Mouse (Mus musculus) MEL (cell line): ENCODE measurements at regions not wholly inside any gene's neighbourhood (a gene's known extent, or its start where the extent isn't known, plus 50 kb on each side); places are given as distances from the start of the nearest gene placed in this dataset.

Experiments used
- DNase-seq: peaks from one replicate; pipeline ENCODE4 v3.0.0; 2011; ENCODE audit warnings: low read depth, low spot score
- H3K27ac ChIP-seq: 2 replicates; pipeline ENCODE4 v1.5.1; 2012; ENCODE audit warnings: low read depth, mild to moderate bottlenecking, control low read depth, low read length, moderate library complexity; ENCODE audit not compliant: control insufficient read depth
- H3K27me3 ChIP-seq, 2 experiments: fragments of 150-350 bp in 1 of 2; sonication (generic) in 1 of 2; 2 replicates each; pipeline ENCODE4 v1.6.1; 2012; ENCODE audit warnings: low read length in 2 of 2, mild to moderate bottlenecking in 2 of 2, improper control_type of control experiment in 1 of 2, moderate library complexity in 1 of 2; ENCODE audit not compliant: insufficient read depth in 2 of 2, control insufficient read depth in 1 of 2
- H3K36me3 ChIP-seq, 2 experiments: 2 replicates each; pipeline ENCODE4 v1.6.1; 2012 to 2014; ENCODE audit warnings: low read length in 2 of 2, improper control_type of control experiment in 1 of 2, inconsistent platforms in 1 of 2, mild to moderate bottlenecking in 1 of 2; ENCODE audit not compliant: insufficient read depth in 2 of 2, control insufficient read depth in 1 of 2
- H3K4me1 ChIP-seq, 2 experiments: fragments of 150-350 bp in 1 of 2; sonication (generic) in 1 of 2; 2 replicates each; pipeline ENCODE4 v1.6.1; 2012; ENCODE audit warnings: low read length in 2 of 2, improper control_type of control experiment in 1 of 2, mild to moderate bottlenecking in 1 of 2; ENCODE audit not compliant: insufficient read depth in 2 of 2, control insufficient read depth in 1 of 2
- H3K4me3 ChIP-seq, 2 experiments: fragments of 150-350 bp in 1 of 2; sonication (generic) in 1 of 2; 2 replicates each; pipeline ENCODE4 v1.5.1; 2012; ENCODE audit warnings: low read depth in 2 of 2, low read length in 2 of 2, mild to moderate bottlenecking in 2 of 2, moderate library complexity in 2 of 2, control low read depth in 1 of 2, improper control_type of control experiment in 1 of 2; ENCODE audit not compliant: control insufficient read depth in 1 of 2, insufficient read depth in 1 of 2
- H3K79me2 ChIP-seq: 2 replicates; pipeline ENCODE4 v1.6.1; 2012; ENCODE audit warnings: mild to moderate bottlenecking, low read length, moderate library complexity; ENCODE audit not compliant: control insufficient read depth, poor library complexity, insufficient read depth
- H3K9ac ChIP-seq: 2 replicates; pipeline ENCODE4 v1.6.1; 2012; ENCODE audit warnings: low read depth, mild to moderate bottlenecking, control low read depth, low read length, moderate library complexity; ENCODE audit not compliant: control insufficient read depth, poor library complexity, severe bottlenecking
- H3K9me3 ChIP-seq: fragments of 150-350 bp; sonication (generic); replicated peaks from 2 replicates; pipeline ENCODE4 v1.6.1; 2012; ENCODE audit warnings: mild to moderate bottlenecking, low read length, improper control_type of control experiment, moderate library complexity; ENCODE audit not compliant: insufficient read depth
- CHD1 ChIP-seq: IDR thresholded peaks from 2 replicates; pipeline ENCODE4 v1.6.1; 2012; ENCODE audit warnings: low read depth, mild to moderate bottlenecking, inconsistent platforms, low read length, improper control_type of control experiment
- CTCF ChIP-seq, 3 experiments: IDR thresholded peaks in 2 of 3; conservative IDR thresholded peaks in 1 of 3; 2 replicates each; pipeline ENCODE4 v1.5.1; 2011 to 2012; ENCODE audit warnings: low read length in 3 of 3, low read depth in 2 of 3, mild to moderate bottlenecking in 2 of 3, improper control_type of control experiment in 1 of 3, inconsistent platforms in 1 of 3, mixed read lengths in 1 of 3, moderate library complexity in 1 of 3; ENCODE audit not compliant: control insufficient read depth in 1 of 3, insufficient read depth in 1 of 3, poor library complexity in 1 of 3, severe bottlenecking in 1 of 3
- E2F4 ChIP-seq: IDR thresholded peaks from 2 replicates; pipeline ENCODE4 v1.6.1; 2011; ENCODE audit warnings: low read depth, low read length, improper control_type of control experiment, borderline replicate concordance
- HCFC1 ChIP-seq: IDR thresholded peaks from 2 replicates; pipeline ENCODE4 v1.6.1; 2012; ENCODE audit warnings: low read depth, mild to moderate bottlenecking, inconsistent platforms, low read length, improper control_type of control experiment, moderate library complexity
- KAT2A ChIP-seq: conservative IDR thresholded peaks from 2 replicates; pipeline ENCODE4 v1.6.1; 2012; ENCODE audit warnings: low read depth, low read length, improper control_type of control experiment, inconsistent platforms
- MAX ChIP-seq: IDR thresholded peaks from 2 replicates; pipeline ENCODE4 v1.6.1; 2011; ENCODE audit warnings: low read length, improper control_type of control experiment
- MEF2A ChIP-seq: IDR thresholded peaks from 2 replicates; pipeline ENCODE4 v1.6.1; 2014; ENCODE audit warnings: low read depth, mild to moderate bottlenecking, inconsistent platforms, low read length, improper control_type of control experiment; ENCODE audit not compliant: poor library complexity, insufficient replicate concordance, severe bottlenecking; ENCODE audit errors: extremely low read depth
- MXI1 ChIP-seq: IDR thresholded peaks from 2 replicates; pipeline ENCODE4 v1.6.1; 2011; ENCODE audit warnings: mild to moderate bottlenecking, low read depth, low read length, improper control_type of control experiment
- MYC ChIP-seq: IDR thresholded peaks from 2 replicates; pipeline ENCODE4 v1.6.1; 2011; ENCODE audit warnings: low read depth, mild to moderate bottlenecking, low read length, improper control_type of control experiment, moderate library complexity
- NELFE ChIP-seq: IDR thresholded peaks from 2 replicates; pipeline ENCODE4 v1.6.1; 2011; ENCODE audit warnings: low read depth, low read length, improper control_type of control experiment
- NRF1 ChIP-seq: IDR thresholded peaks from 2 replicates; pipeline ENCODE4 v1.6.1; 2014; ENCODE audit warnings: low read depth, mild to moderate bottlenecking, inconsistent platforms, low read length, improper control_type of control experiment, moderate library complexity; ENCODE audit not compliant: poor library complexity, insufficient read depth, severe bottlenecking
- RCOR1 ChIP-seq: IDR thresholded peaks from 2 replicates; pipeline ENCODE4 v1.6.1; 2012; ENCODE audit warnings: low read depth, mild to moderate bottlenecking, inconsistent platforms, low read length, improper control_type of control experiment
- SIN3A ChIP-seq: IDR thresholded peaks from 2 replicates; pipeline ENCODE4 v1.6.1; 2012; ENCODE audit warnings: low read length, improper control_type of control experiment, inconsistent platforms
- SMC3 ChIP-seq: IDR thresholded peaks from 2 replicates; pipeline ENCODE4 v1.6.1; 2011; ENCODE audit warnings: low read depth, low read length, improper control_type of control experiment
- UBTF ChIP-seq: IDR thresholded peaks from 2 replicates; pipeline ENCODE4 v1.6.1; 2012; ENCODE audit warnings: low read depth, mild to moderate bottlenecking, inconsistent platforms, low read length, improper control_type of control experiment, moderate library complexity, borderline replicate concordance; ENCODE audit not compliant: insufficient read depth
- USF1 ChIP-seq: IDR thresholded peaks from 2 replicates; pipeline ENCODE4 v1.6.1; 2014; ENCODE audit warnings: low read depth, mild to moderate bottlenecking, inconsistent platforms, low read length, improper control_type of control experiment, moderate library complexity
- ZMIZ1 ChIP-seq: IDR thresholded peaks from 2 replicates; pipeline ENCODE4 v1.6.1; 2012; ENCODE audit warnings: low read depth, mild to moderate bottlenecking, inconsistent platforms, low read length, improper control_type of control experiment, moderate library complexity
- ZNF384 ChIP-seq: IDR thresholded peaks from 2 replicates; pipeline ENCODE4 v1.6.1; 2012; ENCODE audit warnings: low read depth, mild to moderate bottlenecking, inconsistent platforms, low read length, improper control_type of control experiment

DNA sequence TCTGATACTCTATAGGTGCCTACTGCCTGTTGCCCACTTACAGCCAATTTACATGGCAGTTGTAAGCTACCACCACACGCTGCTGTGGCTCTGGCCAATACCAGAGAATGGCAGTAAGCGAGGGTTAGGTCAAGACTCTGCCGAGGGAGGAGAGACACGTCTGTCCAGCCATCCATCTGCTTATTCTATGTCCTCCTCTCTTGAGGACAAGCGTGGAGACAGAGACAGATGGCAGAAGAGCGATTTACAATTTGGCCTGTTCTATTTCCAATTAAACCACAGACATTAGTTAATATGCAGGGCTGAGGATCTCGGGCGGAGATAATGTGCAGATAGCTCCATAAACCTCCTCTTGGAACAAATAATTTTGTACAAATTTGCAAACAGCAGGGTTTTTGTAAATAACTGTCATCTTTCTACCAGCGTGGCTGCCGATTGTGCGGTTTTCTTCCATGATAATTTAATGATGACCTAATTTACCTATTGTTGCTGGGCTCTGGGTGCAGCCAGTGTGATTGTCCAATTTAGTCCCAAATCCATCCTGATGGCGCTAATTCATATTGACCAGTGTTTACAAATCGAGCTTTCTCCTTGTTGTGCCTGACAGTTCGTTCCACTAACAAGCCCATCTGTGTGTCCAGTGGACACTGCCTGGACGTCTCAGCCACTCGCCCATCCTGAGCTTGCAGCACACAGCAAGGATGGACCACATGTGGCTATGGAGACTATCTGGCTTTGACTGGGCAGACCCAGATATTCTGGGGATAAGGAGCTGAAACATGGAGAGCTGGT is 88.4 kb upstream of the Nkx1-1 start:
- Histone ChIP-seq H3K9me3 (no peaks in the 10 kb centered on the region), H3K27ac (no peak overlapping the region), H3K36me3 (no peaks in the 10 kb centered on the region), H3K79me2 (no peaks in the 10 kb centered on the region), H3K27me3 (peaks cover 0 to 10% of the 10 kb centered on the region in 2 experiments; a peak in 3 of 4 replicates), H3K4me3 (no peak overlapping the region), H3K4me1 (no peaks in the 10 kb centered on the region), H3K9ac (no peak overlapping the region)
- no peak for TF ChIP-seq E2F4
- TF ChIP-seq MAX, result no peak
- TF ChIP-seq ZNF384, result no peak
- TF ChIP-seq SMC3, result no peak
- no peak for TF ChIP-seq NRF1
- no peak for TF ChIP-seq HCFC1
- TF ChIP-seq NELFE, result no peak
- no peak for TF ChIP-seq MEF2A
- DNase-seq, result no peak

DNA sequence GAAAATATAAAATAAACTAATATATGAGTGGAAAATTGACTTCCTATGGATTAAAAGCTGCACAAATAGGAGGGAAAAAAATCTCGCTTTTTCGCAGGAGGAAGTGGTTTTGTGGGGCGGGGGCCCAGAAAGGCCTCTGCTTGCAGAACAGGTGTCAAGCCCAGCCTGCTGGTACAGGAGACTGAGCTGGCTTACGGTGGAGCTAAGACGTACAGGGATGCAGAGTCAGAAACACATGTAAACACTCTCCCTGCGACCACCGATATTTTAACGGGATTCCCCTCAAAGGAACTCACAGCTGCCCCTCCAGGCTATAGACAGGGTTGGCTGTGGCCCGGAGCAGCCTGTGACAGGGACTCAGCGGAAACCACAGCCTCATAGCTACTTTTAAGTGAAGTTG is 87.1 kb upstream of the Nkx1-1 start:
- TF ChIP-seq CHD1 (no peak), UBTF (no peak), ZMIZ1 (no peak)
- H3K9ac ChIP-seq, result no peak overlapping the region
- H3K4me1 ChIP-seq, result no peaks in the 10 kb centered on the region
- H3K36me3 ChIP-seq, result no peaks in the 10 kb centered on the region
- H3K9me3 ChIP-seq, result no peaks in the 10 kb centered on the region
- H3K27ac ChIP-seq, result no peak overlapping the region
- no peak overlapping the region for H3K4me3 ChIP-seq
- no peaks in the 10 kb centered on the region for H3K79me2 ChIP-seq
- peaks cover 2 to 10% of the 10 kb centered on the region in 2 experiments; a peak in 3 of 4 replicates for H3K27me3 ChIP-seq
- no peak for DNase-seq

DNA sequence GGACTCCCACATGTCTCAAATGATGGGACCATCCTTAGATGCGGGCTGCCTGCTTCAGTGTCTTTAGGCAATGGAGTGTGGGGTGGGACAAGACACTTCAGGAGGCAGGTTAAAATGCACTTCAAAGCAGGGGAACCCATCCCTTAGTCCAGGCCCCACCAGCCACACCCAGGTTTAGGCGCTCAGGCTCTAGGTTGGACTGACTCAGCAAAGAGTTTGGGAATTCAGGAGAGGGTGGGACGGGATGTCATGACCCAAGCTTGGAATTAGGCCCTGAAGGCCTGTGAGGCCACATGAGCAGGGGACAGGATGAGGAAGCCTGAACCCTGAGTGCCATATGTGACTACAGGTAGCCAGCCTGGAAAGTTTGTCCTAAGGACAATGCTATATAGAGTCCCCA is 85.6 kb upstream of the Nkx1-1 start:
- Histone ChIP-seq H3K4me1 (no peaks in the 10 kb centered on the region), H3K9ac (no peak overlapping the region), H3K79me2 (no peaks in the 10 kb centered on the region), H3K27me3 (peaks cover 3 to 10% of the 10 kb centered on the region in 2 experiments; a peak in 3 of 4 replicates), H3K36me3 (no peaks in the 10 kb centered on the region), H3K27ac (no peak overlapping the region), H3K9me3 (no peaks in the 10 kb centered on the region), H3K4me3 (no peak overlapping the region)
- DNase-seq, result no peak
- TF ChIP-seq MYC (no peak), MXI1 (no peak), ZNF384 (no peak), SMC3 (no peak), UBTF (no peak), USF1 (no peak), HCFC1 (no peak), NELFE (no peak), KAT2A (no peak), SIN3A (no peak), CTCF (IDR thresholded peaks at IDR 0.05 in 2 of 3, conservative IDR thresholded peaks at IDR 0.05 in 1 of 3; ENCODE audit: control insufficient read depth in 1 of 3, insufficient read depth in 1 of 3, low read depth in 2 of 3, low read length in 3 of 3, poor library complexity in 1 of 3, severe bottlenecking in 1 of 3) (no peak), RCOR1 (no peak), ZMIZ1 (no peak)
